Mouse (Mus musculus) heart, embryonic 15.5 days (tissue): ENCODE results near the gene Slc38a2. TPM values are rescaled to one million over a fixed set of nuclear protein-coding genes. Genes with fewer than 3 reads are reported as not detected.

Experiments used
- ATAC-seq: fragments of 200-750 bp; cut with Nextera tagmentation; replicated peaks from 2 replicates; pipeline ENCODE4 v1.8.0; 2017; ENCODE audit warnings: low read depth, moderate TSS enrichment; ENCODE audit not compliant: insufficient number of reproducible peaks, insufficient read depth, low FRiP score
- H3K27ac ChIP-seq: fragments of 300-500 bp; sonication (generic); 2 replicates; pipeline ENCODE4 v1.5.1; 2015; ENCODE audit warnings: mild to moderate bottlenecking, inconsistent platforms
- H3K27me3 ChIP-seq: fragments of 300-500 bp; sonication (generic); 2 replicates; pipeline ENCODE4 v1.6.1; 2015; ENCODE audit warnings: inconsistent platforms
- H3K36me3 ChIP-seq: fragments of 300-500 bp; sonication (generic); 2 replicates; pipeline ENCODE4 v1.6.1; 2015; ENCODE audit warnings: mild to moderate bottlenecking, inconsistent platforms
- H3K4me1 ChIP-seq: fragments of 300-500 bp; sonication (generic); replicated peaks from 2 replicates; pipeline ENCODE4 v1.6.1; 2015; ENCODE audit warnings: inconsistent platforms
- H3K4me2 ChIP-seq: fragments of 300-500 bp; sonication (generic); 2 replicates; pipeline ENCODE4 v1.6.1; 2015; ENCODE audit warnings: inconsistent platforms, mild to moderate bottlenecking, moderate library complexity
- H3K4me3 ChIP-seq: fragments of 300-500 bp; sonication (generic); 2 replicates; pipeline ENCODE4 v1.5.1; 2015; ENCODE audit warnings: mild to moderate bottlenecking, inconsistent platforms
- H3K9ac ChIP-seq: fragments of 300-500 bp; sonication (generic); 2 replicates; pipeline ENCODE4 v1.6.1; 2015; ENCODE audit warnings: mild to moderate bottlenecking, inconsistent platforms
- H3K9me3 ChIP-seq: fragments of 300-500 bp; sonication (generic); replicated peaks from 2 replicates; pipeline ENCODE4 v1.6.1; 2016; ENCODE audit warnings: inconsistent platforms
- WGBS: fragments of 180-500 bp; shearing (Covaris S2); methylation state at CpG from one replicate; pipeline ENCODE4 v1.1.7; 2015; ENCODE audit warnings: mixed read lengths; 5-methylcytosine and 5-hydroxymethylcytosine counted together
- polyA plus RNA-seq: library from polyadenylated mRNA; unstranded; fragments of >200 nt; fragmentation: Nextera tagmentation; extraction: Ambion mirVana; gene quantifications from 2 replicates; pipeline ENCODE4 v1.2.1, GENCODE M21; 2015

Gene Slc38a2
- polyA plus RNA-seq, 1 experiment from 2014 or later = 170 TPM

DNA sequence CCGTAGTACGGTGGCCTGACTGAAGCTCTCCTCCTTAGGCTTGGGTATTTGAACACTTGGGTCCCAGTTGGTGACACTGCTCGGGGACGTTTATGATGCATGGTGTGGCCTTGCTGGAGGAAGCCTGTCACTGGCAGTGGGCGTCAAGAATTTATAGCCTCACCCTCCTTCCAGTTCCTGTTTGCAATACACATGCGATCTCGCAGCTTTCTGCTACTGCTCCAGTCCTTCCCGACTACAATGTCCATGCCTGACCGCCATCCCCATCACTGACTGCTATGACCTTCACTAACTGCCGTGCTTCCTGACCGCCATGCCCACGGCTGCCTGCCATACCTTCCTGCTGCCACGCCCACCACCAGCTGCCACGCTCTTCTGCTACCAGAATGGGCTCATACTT, 44.0 kb downstream of the Slc38a2 start:
- Histone ChIP-seq H3K4me2 (no peak overlapping the region), H3K9ac (no peak overlapping the region), H3K36me3 (no peaks in the 10 kb centered on the region), H3K27me3 (no peaks in the 10 kb centered on the region), H3K9me3 (no peaks in the 10 kb centered on the region), H3K4me3 (no peak overlapping the region), H3K4me1 (peaks cover 11% of the 10 kb centered on the region), H3K27ac (peak overlapping the region; percentile 40; the same call in 1 of the 2 replicates)
- ATAC-seq = no peak
- WGBS = 80% methylated on average over 14 of the region's 14 CpGs

- H3K4me2 ChIP-seq = no peak overlapping the region
- H3K4me3 ChIP-seq = no peak overlapping the region
- H3K4me1 ChIP-seq = peaks cover 9% of the 10 kb centered on the region
- H3K9ac ChIP-seq = no peak overlapping the region
- 55% methylated on average over 8 of the region's 8 CpGs for WGBS
- H3K27ac ChIP-seq = peak overlapping the region; percentile 40; the same call in 1 of the 2 replicates
- H3K36me3 ChIP-seq = no peaks in the 10 kb centered on the region
- no peaks in the 10 kb centered on the region for H3K9me3 ChIP-seq
- H3K27me3 ChIP-seq = no peaks in the 10 kb centered on the region
- no peak for ATAC-seq
Measured at GRCm38 (mm10) chr15:96654714-96655113, 44.8 kb downstream of the Slc38a2 start.

GRCm38 (mm10) chr15:96653011-96653410, 46.5 kb downstream of the Slc38a2 start:
- Histone ChIP-seq H3K27ac (no peak overlapping the region), H3K9ac (no peak overlapping the region), H3K4me3 (no peak overlapping the region), H3K27me3 (no peaks in the 10 kb centered on the region), H3K4me1 (peaks cover 4% of the 10 kb centered on the region), H3K36me3 (no peaks in the 10 kb centered on the region), H3K9me3 (no peaks in the 10 kb centered on the region), H3K4me2 (no peak overlapping the region)
- no peak for ATAC-seq
- WGBS = 94% methylated on average over 16 of the region's 16 CpGs

DNA sequence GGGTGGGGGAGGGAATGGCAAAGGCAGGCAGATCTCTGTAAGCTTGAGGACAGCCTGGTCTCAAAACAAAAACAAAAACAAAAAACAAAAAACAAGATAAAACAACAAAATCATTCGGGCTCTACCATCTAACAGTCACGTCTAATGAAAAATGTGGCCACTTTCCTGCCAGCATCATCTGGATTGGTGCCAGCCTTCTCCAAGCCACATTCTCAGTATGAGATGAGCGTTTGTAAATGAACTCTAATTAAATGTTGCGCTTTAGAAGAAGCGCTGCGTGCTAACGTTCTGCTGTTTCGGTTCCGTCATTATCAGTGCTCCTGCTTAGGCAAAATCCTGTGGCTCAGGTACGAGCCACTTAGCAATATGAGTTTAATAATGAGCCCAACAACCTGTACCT, 47.0 kb downstream of the Slc38a2 start:
- Histone ChIP-seq H3K27me3 (no peaks in the 10 kb centered on the region), H3K9ac (no peak overlapping the region), H3K4me3 (no peak overlapping the region), H3K4me1 (no peaks in the 10 kb centered on the region; the same call in 1 of the 2 replicates), H3K4me2 (no peak overlapping the region), H3K27ac (no peak overlapping the region), H3K36me3 (no peaks in the 10 kb centered on the region), H3K9me3 (no peaks in the 10 kb centered on the region)
- no peak for ATAC-seq
- WGBS = 77% methylated on average over 10 of the region's 10 CpGs

- Histone ChIP-seq H3K9ac (no peak overlapping the region), H3K9me3 (no peaks in the 10 kb centered on the region), H3K36me3 (no peaks in the 10 kb centered on the region), H3K27ac (no peak overlapping the region), H3K27me3 (no peaks in the 10 kb centered on the region), H3K4me3 (no peak overlapping the region), H3K4me2 (peak overlapping the region; percentile 41), H3K4me1 (peaks cover 9% of the 10 kb centered on the region)
- ATAC-seq = no peak
- WGBS = 23% methylated on average over 15 of the region's 15 CpGs
Measured at GRCm38 (mm10) chr15:96647376-96647775, 52.2 kb downstream of the Slc38a2 start.

- Histone ChIP-seq H3K4me3 (peak within 1 kb of the TSS; percentile 89), H3K27me3 (no peaks in the 10 kb centered on the region), H3K9me3 (no peaks in the 10 kb centered on the region), H3K9ac (peak within 1 kb of the TSS; percentile 90), H3K27ac (peak within 1 kb of the TSS; percentile 98), H3K4me1 (peaks cover 26% of the 10 kb centered on the region), H3K36me3 (0 out of 2 replicates have a peak, but pooled peaks cover 1% of the 10 kb centered on the region), H3K4me2 (peak within 1 kb of the TSS; percentile 91)
- peak; percentile 59 for ATAC-seq
- under 1% methylated on average over 62 of the region's 70 CpGs for WGBS
Measured at GRCm38 (mm10) chr15:96642436-96643405, 56.8 kb downstream of the Slc38a2 start, which contains the start of gene Slc38a1. Slc38a1 (minus strand) TSS chr15:96642913.

- H3K4me1 ChIP-seq = peaks cover 26% of the 10 kb centered on the region
- peak overlapping the region; percentile 91 for H3K4me2 ChIP-seq
- no peaks in the 10 kb centered on the region for H3K9me3 ChIP-seq
- H3K36me3 ChIP-seq = 0 out of 2 replicates have a peak, but pooled peaks cover 4% of the 10 kb centered on the region
- no peak for ATAC-seq
- peak overlapping the region; percentile 90 for H3K9ac ChIP-seq
- H3K4me3 ChIP-seq = peak overlapping the region; percentile 89
- peak overlapping the region; percentile 98 for H3K27ac ChIP-seq
- WGBS = 0% methylated on average over 31 of the region's 31 CpGs
- no peaks in the 10 kb centered on the region for H3K27me3 ChIP-seq
Measured at GRCm38 (mm10) chr15:96641821-96642435, 57.6 kb downstream of the Slc38a2 start.

DNA sequence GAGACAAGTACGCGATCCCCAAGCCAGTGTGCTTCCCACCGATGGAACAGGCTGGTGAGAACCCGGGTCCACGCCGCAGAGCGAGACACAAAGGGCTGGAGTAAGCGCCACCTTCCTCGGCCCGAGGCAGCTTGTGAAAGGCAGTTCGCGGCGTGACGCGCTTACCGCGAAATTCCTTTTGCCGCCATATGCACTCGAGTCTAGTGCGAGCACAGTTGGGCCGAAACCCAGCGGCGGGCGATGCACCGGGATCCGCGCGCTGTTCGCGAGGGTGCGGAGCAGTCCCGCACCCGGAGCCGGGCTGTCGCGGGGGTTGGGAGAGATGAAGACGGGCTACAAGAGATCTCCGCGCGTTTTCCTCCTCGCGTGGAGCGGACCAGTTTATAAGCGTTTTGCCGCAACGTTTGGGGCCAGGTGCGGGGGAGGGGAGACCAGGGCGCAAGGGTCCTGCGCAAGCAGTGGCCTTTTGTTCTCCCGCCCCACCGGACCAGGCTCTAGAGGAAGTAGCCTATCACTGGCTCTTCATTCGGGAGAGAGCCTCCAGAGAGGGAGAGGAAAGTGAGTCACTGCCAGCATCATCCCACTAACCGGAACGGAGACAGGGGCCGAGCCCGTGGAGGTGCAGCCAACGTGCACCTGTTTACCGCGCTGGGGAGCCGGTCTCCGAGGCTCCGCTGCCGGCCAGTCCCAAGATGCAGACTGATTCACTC, 58.3 kb downstream of the Slc38a2 start:
- WGBS = under 1% methylated on average over 63 of the region's 63 CpGs
- peaks cover 26% of the 10 kb centered on the region for H3K4me1 ChIP-seq
- H3K4me2 ChIP-seq = peak overlapping the region; percentile 91
- H3K27ac ChIP-seq = peak overlapping the region; percentile 98
- H3K4me3 ChIP-seq = peak overlapping the region; percentile 89
- 0 out of 2 replicates have a peak, but pooled peaks cover 4% of the 10 kb centered on the region for H3K36me3 ChIP-seq
- ATAC-seq = peak; percentile 77
- H3K9me3 ChIP-seq = no peaks in the 10 kb centered on the region
- H3K9ac ChIP-seq = peak overlapping the region; percentile 90
- no peaks in the 10 kb centered on the region for H3K27me3 ChIP-seq

DNA sequence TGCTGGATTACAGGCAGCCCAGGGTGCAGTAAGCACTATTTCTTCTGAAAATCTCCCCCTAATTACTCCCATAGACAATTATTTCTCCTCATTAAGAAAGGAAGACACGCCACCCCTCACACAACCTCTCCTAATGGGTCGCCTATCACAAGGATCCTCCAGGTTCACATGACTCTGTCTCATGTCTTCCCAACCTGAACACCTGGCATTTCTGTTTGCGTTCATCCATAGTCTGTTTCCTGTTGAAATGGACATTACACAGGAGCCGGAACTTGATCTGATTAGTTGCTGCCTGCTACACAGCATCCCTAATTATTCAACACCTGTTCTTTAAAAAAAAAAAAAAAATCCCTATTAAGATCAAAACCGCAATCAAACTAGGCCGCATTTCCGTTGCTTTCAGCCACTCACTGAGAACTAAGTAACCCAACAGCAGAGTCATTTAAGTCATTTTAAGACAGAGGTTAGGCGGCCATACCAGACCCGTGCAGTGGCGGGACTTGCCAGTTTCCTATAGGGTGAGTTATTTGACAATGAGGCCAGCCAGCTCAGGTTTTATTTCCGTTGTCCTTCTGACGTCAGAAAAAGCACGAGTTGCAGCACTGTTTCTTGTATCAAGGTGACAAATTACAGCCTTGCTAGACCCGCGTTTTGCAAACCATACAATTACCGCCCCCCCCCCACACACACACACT, 59.1 kb downstream of the Slc38a2 start:
- Histone ChIP-seq H3K9me3 (no peaks in the 10 kb centered on the region), H3K4me1 (peaks cover 28% of the 10 kb centered on the region), H3K27me3 (no peaks in the 10 kb centered on the region), H3K9ac (peak overlapping the region; percentile 90), H3K27ac (peak overlapping the region; percentile 98), H3K36me3 (0 out of 2 replicates have a peak, but pooled peaks cover 4% of the 10 kb centered on the region), H3K4me3 (peak overlapping the region; percentile 89), H3K4me2 (peak overlapping the region; percentile 91)
- ATAC-seq = no peak
- WGBS = 12% methylated on average over 16 of the region's 16 CpGs

GRCm38 (mm10) chr15:96639630-96640029, 59.9 kb downstream of the Slc38a2 start:
- H3K36me3 ChIP-seq = 0 out of 2 replicates have a peak, but pooled peaks cover 4% of the 10 kb centered on the region
- H3K9me3 ChIP-seq = no peaks in the 10 kb centered on the region
- 58% methylated on average over 8 of the region's 8 CpGs for WGBS
- no peaks in the 10 kb centered on the region for H3K27me3 ChIP-seq
- H3K4me1 ChIP-seq = peaks cover 35% of the 10 kb centered on the region
- peak overlapping the region; percentile 90; the same call in 1 of the 2 replicates for H3K9ac ChIP-seq
- H3K4me2 ChIP-seq = peak overlapping the region; percentile 91
- H3K4me3 ChIP-seq = peak overlapping the region; percentile 89
- H3K27ac ChIP-seq = peak overlapping the region; percentile 98
- no peak for ATAC-seq
